Mouse (Mus musculus): Measurements from ENCODE around the gene Brd2.

GRCm38 (mm10) chr17:34104804-34105203 is 17.6 kb downstream of the Brd2 start:
- TF ChIP-seq GATA1 (IDR thresholded peaks at IDR 0.05; ENCODE audit: borderline replicate concordance, low read length): no peak
- TF ChIP-seq FLI1 (IDR thresholded peaks at IDR 0.05; ENCODE audit: low read length): no peak
